Mouse (Mus musculus) spleen, postnatal 36 days (tissue): ENCODE measurements at regions not wholly inside any gene's neighbourhood (a gene's known extent, or its start where the extent isn't known, plus 50 kb on each side); places are given as distances from the start of the nearest gene placed in this dataset.

Experiments
- DNase-seq, 2 experiments: peaks; one replicate each; pipeline ENCODE4 v3.0.0; 2022; ENCODE audit warnings: low spot score in 2 of 2, mixed read lengths in 1 of 2

GRCm38 (mm10) chr15:85634322-85635141, 52.3 kb upstream of the Wnt7b start:
- DNase-seq: peak; percentile 99 to 100

GRCm38 (mm10) chr15:85635425-85635824, 53.2 kb upstream of the Wnt7b start:
- no peak for DNase-seq

- DNase-seq: no peak
Measured at GRCm38 (mm10) chr15:85639566-85639965, 57.3 kb upstream of the Wnt7b start.

- DNase-seq: no peak
Measured at GRCm38 (mm10) chr15:85641120-85642080, 59.1 kb upstream of the Wnt7b start.

- DNase-seq: no peak
Measured at GRCm38 (mm10) chr15:85645396-85645795, 63.1 kb upstream of the Wnt7b start.

- DNase-seq: peak; percentile 47 to 48
Measured at GRCm38 (mm10) chr15:85645971-85646638, 63.8 kb upstream of the Wnt7b start.

GRCm38 (mm10) chr15:85646639-85647277, 64.5 kb upstream of the Wnt7b start:
- no peak for DNase-seq

GRCm38 (mm10) chr15:85647593-85647992, 65.3 kb upstream of the Wnt7b start:
- DNase-seq: no peak

GRCm38 (mm10) chr15:85650241-85650640, 68.0 kb upstream of the Wnt7b start:
- DNase-seq: no peak

- no peak for DNase-seq
Measured at GRCm38 (mm10) chr15:85651718-85652420, 69.6 kb upstream of the Wnt7b start.

GRCm38 (mm10) chr15:85652431-85652830, 70.2 kb upstream of the Wnt7b start:
- no peak for DNase-seq

- no peak for DNase-seq
Measured at GRCm38 (mm10) chr15:85652871-85653337, 70.6 kb upstream of the Wnt7b start.

- peak; percentile 72 to 76 for DNase-seq
Measured at GRCm38 (mm10) chr15:85653421-85654401, 71.4 kb upstream of the Wnt7b start.

GRCm38 (mm10) chr15:85654791-85655190, 72.5 kb upstream of the Wnt7b start:
- DNase-seq: no peak

- DNase-seq: no peak
Measured at GRCm38 (mm10) chr15:85655751-85656167, 73.5 kb upstream of the Wnt7b start.

- DNase-seq: no peak
Measured at GRCm38 (mm10) chr15:85656852-85657251, 74.6 kb upstream of the Wnt7b start.

- DNase-seq: no peak
Measured at GRCm38 (mm10) chr15:85657441-85657989, 75.2 kb upstream of the Wnt7b start.

GRCm38 (mm10) chr15:85658101-85658885, 76.0 kb upstream of the Wnt7b start:
- DNase-seq: no peak
